Mouse (Mus musculus) midbrain, embryonic 10.5 days (tissue): ENCODE results near the gene Gabrb3. TPM values are rescaled to one million over a fixed set of nuclear protein-coding genes. Genes with fewer than 3 reads are reported as not detected.

Experiments used
- DNase-seq: peaks from one replicate; pipeline ENCODE4 v3.0.0-alpha.2; 2017; ENCODE audit warnings: low spot score
- H3K27ac ChIP-seq: fragments of 300-500 bp; sonication (generic); replicated peaks from 2 replicates; pipeline ENCODE4 v1.5.1; 2016; ENCODE audit warnings: mild to moderate bottlenecking
- H3K27me3 ChIP-seq: fragments of 300-500 bp; sonication (generic); 2 replicates; pipeline ENCODE4 v1.6.1; 2016; ENCODE audit warnings: low read depth, mild to moderate bottlenecking; ENCODE audit not compliant: poor library complexity, severe bottlenecking
- H3K36me3 ChIP-seq: fragments of 300-500 bp; sonication (generic); 2 replicates; pipeline ENCODE4 v1.6.1; 2016; ENCODE audit warnings: mild to moderate bottlenecking, moderate library complexity
- H3K4me1 ChIP-seq: fragments of 300-500 bp; sonication (generic); 2 replicates; pipeline ENCODE4 v1.6.1; 2016
- H3K4me3 ChIP-seq: fragments of 300-500 bp; sonication (generic); 2 replicates; pipeline ENCODE4 v1.5.1; 2016; ENCODE audit warnings: mild to moderate bottlenecking, moderate library complexity
- H3K9me3 ChIP-seq: fragments of 300-500 bp; sonication (generic); replicated peaks from 2 replicates; pipeline ENCODE4 v1.6.1; 2016; ENCODE audit warnings: mild to moderate bottlenecking
- WGBS: fragments of 180-500 bp; shearing (Covaris S2); methylation state at CpG from one replicate; pipeline ENCODE4 v1.1.7; 2016; 5-methylcytosine and 5-hydroxymethylcytosine counted together
- polyA plus RNA-seq: library from polyadenylated mRNA; unstranded; fragments of >200 nt; fragmentation: Nextera tagmentation; extraction: Ambion mirVana; gene quantifications from 2 replicates; pipeline ENCODE4 v1.2.1, GENCODE M21; 2016

Gene Gabrb3
- polyA plus RNA-seq, 1 experiment from 2014 or later = 4.0 TPM

GRCm38 (mm10) chr7:57564403-57564802, 144.9 kb downstream of the Gabrb3 start:
- DNase-seq = no peak
- WGBS = 90% methylated on average over 12 of the region's 12 CpGs

GRCm38 (mm10) chr7:57590451-57591248, 171.2 kb downstream of the Gabrb3 start:
- Histone ChIP-seq H3K4me3 (peak overlapping the region; percentile 78), H3K4me1 (peaks cover 17% of the 10 kb centered on the region), H3K36me3 (no peaks in the 10 kb centered on the region), H3K9me3 (no peaks in the 10 kb centered on the region), H3K27me3 (peaks cover 38% of the 10 kb centered on the region), H3K27ac (peak overlapping the region; percentile 78)
- WGBS = under 1% methylated on average over 61 of the region's 74 CpGs
- DNase-seq = peak; percentile 85

More at GRCm38 (mm10) chr7:57564403-57564802, 144.9 kb downstream of the Gabrb3 start:
- H3K27ac ChIP-seq = no peak overlapping the region
- H3K4me1 ChIP-seq = no peaks in the 10 kb centered on the region
- H3K9me3 ChIP-seq = no peaks in the 10 kb centered on the region
- no peaks in the 10 kb centered on the region for H3K27me3 ChIP-seq
- no peaks in the 10 kb centered on the region for H3K36me3 ChIP-seq
- no peak overlapping the region for H3K4me3 ChIP-seq

GRCm38 (mm10) chr7:57591249-57591577, 171.7 kb downstream of the Gabrb3 start:
- Histone ChIP-seq H3K27ac (peak overlapping the region; percentile 78), H3K27me3 (peaks cover 38% of the 10 kb centered on the region), H3K4me3 (peak overlapping the region; percentile 78), H3K4me1 (peaks cover 17% of the 10 kb centered on the region), H3K36me3 (no peaks in the 10 kb centered on the region), H3K9me3 (no peaks in the 10 kb centered on the region)
- DNase-seq = no peak
- WGBS = 2% methylated on average over 34 of the region's 34 CpGs

- DNase-seq = peak; percentile 71
- Histone ChIP-seq H3K27me3 (peaks cover 38% of the 10 kb centered on the region), H3K27ac (peak overlapping the region; percentile 78), H3K9me3 (no peaks in the 10 kb centered on the region), H3K4me3 (peak overlapping the region; percentile 78), H3K4me1 (peaks cover 17% of the 10 kb centered on the region), H3K36me3 (no peaks in the 10 kb centered on the region)
- WGBS = 0% methylated on average over 51 of the region's 56 CpGs
Observed at GRCm38 (mm10) chr7:57591578-57592431, 172.3 kb downstream of the Gabrb3 start.

DNA sequence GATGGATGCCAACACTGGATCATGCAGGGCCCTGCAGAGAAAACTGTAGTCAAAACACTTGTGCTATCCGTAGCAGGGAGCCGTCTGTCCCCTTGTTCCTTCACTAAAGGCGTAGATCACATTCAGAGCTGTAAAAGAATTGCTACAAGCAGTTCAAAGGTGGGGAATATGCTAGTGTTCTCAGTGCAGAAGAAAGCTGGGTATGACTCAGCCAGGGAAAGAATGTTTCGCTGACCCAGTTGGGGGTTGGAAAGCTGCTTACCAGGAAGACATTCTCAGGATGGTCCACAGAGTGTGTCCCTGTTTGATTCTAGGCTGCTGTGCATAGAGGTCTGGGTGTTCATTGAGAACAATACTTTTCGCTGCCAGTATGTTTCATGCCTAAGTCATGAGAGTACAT, 177.8 kb downstream of the Gabrb3 start:
- Histone ChIP-seq H3K27me3 (0 out of 2 replicates have a peak, but pooled peaks cover 3% of the 10 kb centered on the region), H3K4me1 (no peaks in the 10 kb centered on the region), H3K4me3 (no peak overlapping the region), H3K36me3 (no peaks in the 10 kb centered on the region), H3K9me3 (no peaks in the 10 kb centered on the region), H3K27ac (no peak overlapping the region)
- WGBS = 80% methylated on average over 5 of the region's 5 CpGs
- DNase-seq = no peak

- Histone ChIP-seq H3K4me3 (no peak overlapping the region), H3K4me1 (no peaks in the 10 kb centered on the region), H3K9me3 (no peaks in the 10 kb centered on the region), H3K27ac (no peak overlapping the region), H3K36me3 (no peaks in the 10 kb centered on the region), H3K27me3 (no peaks in the 10 kb centered on the region)
- no peak for DNase-seq
- 41% methylated on average over 3 of the region's 3 CpGs for WGBS
Observed at GRCm38 (mm10) chr7:57618697-57619096, 199.2 kb downstream of the Gabrb3 start.

DNA sequence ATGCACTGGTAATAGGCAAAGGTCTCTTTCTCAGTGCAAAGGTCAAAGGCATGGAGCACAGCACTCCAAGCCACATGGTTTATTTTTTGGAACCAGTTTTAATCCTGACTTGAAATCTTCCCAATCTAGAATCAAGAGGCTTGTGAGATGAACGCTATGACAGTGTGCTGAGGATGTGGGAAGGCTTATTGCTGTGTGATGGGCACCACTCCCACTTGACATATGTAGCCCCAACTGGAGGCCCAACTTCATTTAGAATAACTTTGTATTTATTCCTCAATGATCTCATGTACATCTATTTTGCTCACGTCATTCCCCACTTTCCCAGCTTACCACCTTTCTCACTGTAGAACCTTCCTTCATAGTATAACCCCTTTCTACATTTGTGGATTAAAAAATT, 200.5 kb downstream of the Gabrb3 start:
- Histone ChIP-seq H3K9me3 (no peaks in the 10 kb centered on the region), H3K27ac (no peak overlapping the region), H3K4me1 (no peaks in the 10 kb centered on the region), H3K36me3 (no peaks in the 10 kb centered on the region), H3K4me3 (no peak overlapping the region), H3K27me3 (no peaks in the 10 kb centered on the region)
- 88% methylated on average over 2 of the region's 2 CpGs for WGBS
- DNase-seq = no peak

- WGBS = 85% methylated on average over 4 of the region's 4 CpGs
- Histone ChIP-seq H3K27me3 (no peaks in the 10 kb centered on the region), H3K27ac (no peak overlapping the region), H3K4me1 (no peaks in the 10 kb centered on the region), H3K4me3 (no peak overlapping the region), H3K36me3 (no peaks in the 10 kb centered on the region), H3K9me3 (no peaks in the 10 kb centered on the region)
- no peak for DNase-seq
Observed at GRCm38 (mm10) chr7:57623718-57624117, 204.2 kb downstream of the Gabrb3 start.

DNA sequence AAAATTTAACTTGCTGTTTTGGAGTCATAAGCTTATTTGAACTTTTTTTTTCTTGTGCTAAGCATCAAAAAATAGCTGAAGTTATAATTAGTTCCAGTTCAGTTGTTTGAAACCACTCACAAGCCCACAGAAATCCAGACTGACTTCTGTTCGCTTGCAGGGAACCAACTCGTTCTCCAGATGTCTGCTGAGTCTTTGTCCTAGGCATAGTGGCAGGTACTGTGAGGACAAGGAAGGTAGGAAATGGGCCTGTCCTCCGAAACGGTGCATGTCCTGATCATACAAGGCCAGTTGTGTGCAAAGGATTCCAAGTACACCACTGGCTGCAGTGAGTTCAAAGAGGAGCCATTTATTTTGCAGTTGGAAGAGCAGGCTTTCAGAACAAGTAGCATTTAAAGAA, 215.5 kb downstream of the Gabrb3 start:
- H3K4me1 ChIP-seq = no peaks in the 10 kb centered on the region
- DNase-seq = no peak
- 69% methylated on average over 4 of the region's 4 CpGs for WGBS
- no peak overlapping the region for H3K27ac ChIP-seq
- H3K36me3 ChIP-seq = no peaks in the 10 kb centered on the region
- no peak overlapping the region for H3K4me3 ChIP-seq
- no peaks in the 10 kb centered on the region for H3K9me3 ChIP-seq
- no peaks in the 10 kb centered on the region for H3K27me3 ChIP-seq

DNA sequence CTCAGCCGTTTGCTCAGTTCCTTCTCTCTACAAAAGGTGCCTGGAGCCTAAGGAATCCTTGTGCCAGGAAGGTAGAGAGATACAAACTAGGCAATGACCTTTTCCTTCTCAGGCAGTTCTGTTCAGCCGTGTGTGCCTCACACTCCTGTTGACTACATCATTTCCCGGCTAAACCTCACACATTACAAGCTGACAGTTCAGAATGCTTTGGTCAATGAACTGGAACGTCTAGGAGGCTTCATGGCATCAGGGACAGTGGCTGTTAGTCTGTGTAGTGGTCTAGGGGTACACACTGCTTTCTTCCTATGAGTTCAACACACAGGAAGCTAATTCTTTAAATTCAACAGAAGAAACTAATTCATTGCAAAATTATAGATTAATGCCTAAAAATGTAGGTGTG, 216.2 kb downstream of the Gabrb3 start:
- H3K36me3 ChIP-seq = no peaks in the 10 kb centered on the region
- no peaks in the 10 kb centered on the region for H3K9me3 ChIP-seq
- no peaks in the 10 kb centered on the region for H3K27me3 ChIP-seq
- H3K4me1 ChIP-seq = no peaks in the 10 kb centered on the region
- no peak overlapping the region for H3K4me3 ChIP-seq
- no peak overlapping the region for H3K27ac ChIP-seq
- no peak for DNase-seq
- WGBS = 62% methylated on average over 4 of the region's 4 CpGs

GRCm38 (mm10) chr7:57640796-57641195, 221.3 kb downstream of the Gabrb3 start:
- Histone ChIP-seq H3K36me3 (no peaks in the 10 kb centered on the region), H3K4me3 (no peak overlapping the region), H3K9me3 (no peaks in the 10 kb centered on the region), H3K4me1 (no peaks in the 10 kb centered on the region), H3K27ac (no peak overlapping the region), H3K27me3 (no peaks in the 10 kb centered on the region)
- 55% methylated on average over 1 of the region's 1 CpGs for WGBS
- no peak for DNase-seq

DNA sequence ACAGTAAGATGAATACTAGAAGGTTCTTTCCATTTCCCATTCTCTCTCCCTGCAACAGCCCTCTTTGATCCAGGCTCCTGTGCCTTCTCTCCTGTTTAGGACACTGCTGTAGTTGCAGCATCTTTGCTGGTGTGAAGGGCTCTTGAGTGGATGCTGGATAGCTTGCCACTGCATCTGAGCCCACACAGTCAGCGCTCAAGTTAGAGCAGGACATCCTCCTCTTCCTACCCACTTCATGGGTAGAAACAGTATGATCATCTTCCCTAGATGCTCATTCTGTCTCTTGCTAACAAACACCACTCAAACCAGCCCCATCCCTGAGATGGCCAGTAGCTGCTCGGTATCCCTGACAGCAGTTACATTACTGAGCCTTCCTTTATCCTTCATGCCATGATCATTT, 227.9 kb downstream of the Gabrb3 start:
- Histone ChIP-seq H3K4me3 (no peak overlapping the region), H3K27ac (no peak overlapping the region), H3K9me3 (no peaks in the 10 kb centered on the region), H3K36me3 (no peaks in the 10 kb centered on the region), H3K4me1 (no peaks in the 10 kb centered on the region), H3K27me3 (no peaks in the 10 kb centered on the region)
- no peak for DNase-seq
- WGBS = 96% methylated on average over 2 of the region's 2 CpGs

DNA sequence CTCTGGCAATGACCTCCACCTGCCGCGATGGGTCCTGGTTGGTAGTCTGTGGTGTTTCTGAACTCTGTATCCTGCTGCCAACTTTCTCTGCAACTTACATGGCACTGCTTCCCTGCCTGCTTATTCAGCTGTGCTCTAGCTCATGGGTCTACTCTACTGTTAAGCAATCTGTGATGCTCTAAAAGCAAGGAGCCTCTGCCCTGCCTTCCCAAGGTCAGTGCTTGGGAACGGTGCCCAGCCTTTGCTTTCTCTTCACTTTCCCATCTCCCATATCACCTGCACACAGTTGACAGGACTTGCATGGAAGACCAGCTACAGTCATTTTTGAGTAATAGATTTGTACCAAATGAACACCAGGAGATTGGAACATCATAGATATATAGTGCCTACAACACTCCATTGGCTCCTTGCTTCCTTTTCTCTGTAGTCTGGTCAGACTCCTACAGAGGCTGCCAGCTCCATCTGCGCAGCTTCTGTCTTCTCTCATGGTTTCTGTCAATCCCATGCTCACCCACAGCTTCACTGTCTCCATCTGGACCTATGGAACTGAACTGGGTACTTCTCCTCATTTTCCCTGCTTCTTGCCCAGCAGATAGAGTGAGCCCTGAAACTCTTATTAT, 228.8 kb downstream of the Gabrb3 start:
- Histone ChIP-seq H3K36me3 (no peaks in the 10 kb centered on the region), H3K4me1 (no peaks in the 10 kb centered on the region), H3K27ac (no peak overlapping the region), H3K4me3 (no peak overlapping the region), H3K9me3 (no peaks in the 10 kb centered on the region), H3K27me3 (no peaks in the 10 kb centered on the region)
- 96% methylated on average over 4 of the region's 4 CpGs for WGBS
- no peak for DNase-seq
